Mouse (Mus musculus): ENCODE measurements around the gene Fbxl4. TPM values are rescaled to one million over a fixed set of nuclear protein-coding genes. Genes with fewer than 3 reads are reported as not detected.

Gene Fbxl4
- polyA plus RNA-seq, 1 experiment from 2014 or later, result 12.6 TPM

GRCm38 (mm10) chr4:22483548-22483947 lies 126.2 kb downstream of the Fbxl4 start:
- WGBS, result 8% methylated on average over 2 of the region's 2 CpGs
- ATAC-seq (ENCODE audit: insufficient number of reproducible peaks, insufficient read depth, low FRiP score, low read depth), result no peak
- Histone ChIP-seq H3K27ac (replicated peaks in 1 of 2; ENCODE audit: control insufficient read depth in 1 of 2, insufficient read depth in 1 of 2, low read depth in 2 of 2, low read length in 2 of 2) (no peak overlapping the region), H3K36me3 (ENCODE audit: control insufficient read depth, insufficient read depth, low read length) (no peaks in the 10 kb centered on the region), H3K4me1 (ENCODE audit: control insufficient read depth in 2 of 2, insufficient read depth in 2 of 2, low read length in 2 of 2) (peaks cover 2 to 14% of the 10 kb centered on the region in 2 experiments; a peak in 3 of 4 replicates), H3K4me2 (ENCODE audit: low read length) (no peak overlapping the region), H3K9me3 (ENCODE audit: control insufficient read depth, low read length) (no peaks in the 10 kb centered on the region), H3K27me3 (ENCODE audit: control insufficient read depth, insufficient read depth, low read length) (peaks cover 97% of the 10 kb centered on the region), H3K4me3 (ENCODE audit: control insufficient read depth in 1 of 2, insufficient read depth in 1 of 2, low read depth in 1 of 2, low read length in 2 of 2) (no peak overlapping the region), H3K9ac (ENCODE audit: low read length) (no peak overlapping the region)

Other genes starting within 250 kb of the Fbxl4 start
- gene Pou3f2, start 130.8 kb downstream of the Fbxl4 start, polyA plus RNA-seq (2014; fragmentation: Nextera tagmentation; extraction: Ambion mirVana), result 0.03 and 0.04 TPM in 2 replicates